In the genomic region with DNA sequence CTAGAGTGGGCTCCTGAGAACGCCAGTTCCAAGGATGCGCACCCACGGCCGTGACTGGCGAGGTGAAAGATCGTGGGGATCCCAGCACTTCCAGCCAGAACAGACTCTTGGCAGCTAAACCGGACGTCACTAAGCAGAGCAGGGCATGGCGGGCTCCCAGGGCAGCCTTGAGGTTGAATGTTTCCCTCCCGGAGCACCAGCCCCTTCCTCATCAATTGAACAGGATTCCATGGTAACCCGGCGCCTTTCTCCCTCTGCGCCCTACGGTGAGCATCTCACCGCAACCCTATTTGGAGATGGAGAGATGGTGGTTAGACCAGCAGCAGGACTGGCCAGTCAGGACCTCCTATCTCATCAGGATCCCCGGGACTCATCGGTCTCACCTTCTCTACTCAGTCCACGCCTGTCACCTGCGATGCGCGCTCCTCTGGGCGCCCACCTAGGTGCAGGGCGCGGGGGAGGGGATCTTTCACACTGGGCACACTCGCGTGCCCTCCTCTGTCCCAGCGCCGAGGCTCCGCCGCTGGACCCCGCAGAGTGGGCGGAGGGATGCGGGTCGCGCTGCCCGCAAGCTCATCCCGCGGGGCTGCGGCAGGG, we compare ENCODE assay signal across 8 mouse cellular contexts. TPM values are rescaled to one million over a fixed set of nuclear protein-coding genes. Genes with fewer than 3 reads are reported as not detected.
A peak's percentile ranks its signal among the peaks of the same experiment; 100 is the strongest.
DNase-seq lines count a peak whose midpoint lies in the region; ATAC-seq and TF ChIP-seq lines count a peak whose summit lies in the region.

No protein-coding gene starts in this region.

- H3K9me3 ChIP-seq in lung, embryonic 16.5 days (ENCODE audit: control insufficient read depth, low read length), result no peaks in the 10 kb centered on the region
- H3K9me3 ChIP-seq in limb, embryonic 14.5 days (ENCODE audit: control insufficient read depth, low read length), result no peaks in the 10 kb centered on the region
- H3K9me3 ChIP-seq in stomach, embryonic 14.5 days (ENCODE audit: control insufficient read depth, low read depth, low read length), result no peaks in the 10 kb centered on the region

- peak; percentile 74 for DNase-seq in cerebellum, adult 11-12 months
- no peak for DNase-seq in lung, postnatal 25 days (ENCODE audit: low spot score)
- no peak for DNase-seq in limb, embryonic 14.5 days (ENCODE audit: low spot score)
- DNase-seq in right cerebral cortex, postnatal 4 days, result no peak

- no peaks in the 10 kb centered on the region for H3K36me3 ChIP-seq in lung, embryonic 16.5 days (ENCODE audit: control insufficient read depth, insufficient read depth, low read length)
- no peaks in the 10 kb centered on the region for H3K36me3 ChIP-seq in limb, embryonic 14.5 days (ENCODE audit: control insufficient read depth, insufficient read depth, low read length)
- H3K36me3 ChIP-seq in stomach, embryonic 14.5 days (ENCODE audit: control insufficient read depth, insufficient read depth, low read length), result no peaks in the 10 kb centered on the region

- no peak for ATAC-seq in cerebellum, adult (ENCODE audit: insufficient number of reproducible peaks, low FRiP score, low TSS enrichment)
- no peak for ATAC-seq in lung, embryonic 16.5 days (ENCODE audit: low read depth)
- no peak for ATAC-seq in limb, embryonic 14.5 days (ENCODE audit: low FRiP score, low read depth)
- ATAC-seq in stomach, embryonic 14.5 days (ENCODE audit: insufficient number of reproducible peaks, insufficient read depth, low FRiP score, low read depth), result no peak
- no peak for ATAC-seq in monocyte, adult 5-6 weeks (replicated peaks; ENCODE audit: insufficient number of reproducible peaks, low FRiP score, low TSS enrichment, poor library complexity, severe bottlenecking)

- TF ChIP-seq POLR2A in limb, embryonic 14.5 days (IDR thresholded peaks at IDR 0.05; ENCODE audit: borderline replicate concordance, extremely low read depth, insufficient read depth, insufficient read length), result no peak

- H3K9ac ChIP-seq in lung, embryonic 16.5 days (ENCODE audit: low read length), result peak overlapping the region; percentile 57
- H3K9ac ChIP-seq in limb, embryonic 14.5 days (ENCODE audit: low read depth, low read length, severe bottlenecking), result peak overlapping the region; percentile 53
- H3K9ac ChIP-seq in stomach, embryonic 14.5 days (replicated peaks; ENCODE audit: low read depth, low read length), result peak overlapping the region; percentile 45

- H3K4me3 ChIP-seq in lung, embryonic 16.5 days (ENCODE audit: low read length), result peak overlapping the region; percentile 72
- H3K4me3 ChIP-seq in limb, embryonic 14.5 days (replicated peaks; ENCODE audit: low read length), result peak overlapping the region; percentile 62
- H3K4me3 ChIP-seq in stomach, embryonic 14.5 days (ENCODE audit: low read depth, low read length), result peak overlapping the region; percentile 65

- peaks cover 33% of the 10 kb centered on the region for H3K4me1 ChIP-seq in lung, embryonic 16.5 days (replicated peaks; ENCODE audit: control insufficient read depth, insufficient read depth, low read length)
- H3K4me1 ChIP-seq in limb, embryonic 14.5 days (ENCODE audit: control insufficient read depth, insufficient read depth, low read length), result peaks cover 19% of the 10 kb centered on the region
- peaks cover 28% of the 10 kb centered on the region for H3K4me1 ChIP-seq in stomach, embryonic 14.5 days (ENCODE audit: control insufficient read depth, insufficient read depth, low read length)

- peak overlapping the region; percentile 100 for H3K4me2 ChIP-seq in lung, embryonic 16.5 days (ENCODE audit: low read depth, low read length)
- peak overlapping the region; percentile 100 for H3K4me2 ChIP-seq in limb, embryonic 14.5 days (replicated peaks; ENCODE audit: low read depth, low read length, severe bottlenecking)
- peak overlapping the region; percentile 99 for H3K4me2 ChIP-seq in stomach, embryonic 14.5 days (replicated peaks; ENCODE audit: low read depth, low read length)

- no peak overlapping the region for H3K27ac ChIP-seq in lung, embryonic 16.5 days (ENCODE audit: low read length)
- no peak overlapping the region for H3K27ac ChIP-seq in limb, embryonic 14.5 days (replicated peaks; ENCODE audit: low read depth, low read length)
- H3K27ac ChIP-seq in stomach, embryonic 14.5 days (ENCODE audit: low read length), result no peak overlapping the region

- WGBS in lung, embryonic 16.5 days, result under 1% methylated on average over 39 of the region's 39 CpGs
- 1% methylated on average over 30 of the region's 39 CpGs for WGBS in limb, embryonic 14.5 days
- 2% methylated on average over 39 of the region's 39 CpGs for WGBS in stomach, embryonic 14.5 days

- H3K27me3 ChIP-seq in lung, embryonic 16.5 days (ENCODE audit: control insufficient read depth, insufficient read depth, low read depth, low read length), result peaks cover 45% of the 10 kb centered on the region
- H3K27me3 ChIP-seq in limb, embryonic 14.5 days (ENCODE audit: control insufficient read depth, insufficient read depth, low read length), result peaks cover 53% of the 10 kb centered on the region
- peaks cover 23% of the 10 kb centered on the region for H3K27me3 ChIP-seq in stomach, embryonic 14.5 days (ENCODE audit: control insufficient read depth, insufficient read depth, low read length)

RNA-seq across cellular contexts. Expression of gene Tesc, which starts 0.3 kb away (rescaled TPM):
- polyA plus RNA-seq in lung, embryonic 16.5 days (2015; fragmentation: Nextera tagmentation; extraction: Ambion mirVana), result 8.6 and 9.9 TPM in 2 replicates
- polyA plus RNA-seq in limb, embryonic 14.5 days (2012; rRNA removed), result 1.4 and 2.2 TPM in 2 replicates
- polyA plus RNA-seq in limb, embryonic 14.5 days (2014; fragmentation: Nextera tagmentation; extraction: Ambion mirVana), result 5.2 and 8.6 TPM in 2 replicates
- polyA plus RNA-seq in stomach, embryonic 14.5 days (2014; fragmentation: Nextera tagmentation; extraction: Ambion mirVana), result 15.1 and 18.1 TPM in 2 replicates
- total RNA-seq in monocyte, adult 5-6 weeks (2017), result 1.9 to 6.9 TPM (median 2.7 TPM) in 3 replicates

RNA-seq across cellular contexts. Expression of gene Fbxo21, which starts 50.7 kb away (rescaled TPM):
- polyA plus RNA-seq in lung, embryonic 16.5 days (2015; fragmentation: Nextera tagmentation; extraction: Ambion mirVana), result 46.5 and 48.2 TPM in 2 replicates
- polyA plus RNA-seq in limb, embryonic 14.5 days (2012; rRNA removed), result 52.5 and 67.0 TPM in 2 replicates
- polyA plus RNA-seq in limb, embryonic 14.5 days (2014; fragmentation: Nextera tagmentation; extraction: Ambion mirVana), result 44.2 and 56.4 TPM in 2 replicates
- polyA plus RNA-seq in stomach, embryonic 14.5 days (2014; fragmentation: Nextera tagmentation; extraction: Ambion mirVana), result 69.3 and 71.7 TPM in 2 replicates
- total RNA-seq in monocyte, adult 5-6 weeks (2017), result 7.4 to 11.1 TPM (median 10.7 TPM) in 3 replicates
